Mouse (Mus musculus): ENCODE results near the gene Myh3. TPM values are rescaled to one million over a fixed set of nuclear protein-coding genes. Genes with fewer than 3 reads are reported as not detected.

Myh3 gene
- polyA plus RNA-seq (2017; shearing (Covaris generic)): under 1 TPM; 0.12 to 0.23 TPM

DNA sequence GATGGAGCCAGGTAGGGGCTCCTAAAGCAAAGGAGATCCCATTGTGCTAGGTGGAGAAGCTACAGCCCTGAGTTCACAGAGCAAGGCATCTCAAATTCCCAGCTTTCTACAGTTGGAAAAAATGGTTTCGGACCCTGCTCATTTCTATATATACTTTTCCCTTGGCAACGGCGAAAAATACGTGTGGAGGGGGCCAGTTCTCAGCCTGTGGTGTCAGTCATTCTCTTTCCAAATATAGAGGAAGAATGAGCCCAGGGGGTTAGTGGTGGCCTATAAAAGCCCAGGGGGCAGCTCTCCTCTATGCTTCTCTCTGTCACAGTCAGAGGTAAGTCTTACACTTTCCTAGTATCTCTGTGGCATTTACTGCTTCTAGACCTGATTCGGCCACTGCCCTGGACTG, at the start of gene Myh3:
TSS of gene Myh3 (plus strand) at position 301 of the 400 bp plus-strand sequence.
- ATAC-seq: no peak

DNA sequence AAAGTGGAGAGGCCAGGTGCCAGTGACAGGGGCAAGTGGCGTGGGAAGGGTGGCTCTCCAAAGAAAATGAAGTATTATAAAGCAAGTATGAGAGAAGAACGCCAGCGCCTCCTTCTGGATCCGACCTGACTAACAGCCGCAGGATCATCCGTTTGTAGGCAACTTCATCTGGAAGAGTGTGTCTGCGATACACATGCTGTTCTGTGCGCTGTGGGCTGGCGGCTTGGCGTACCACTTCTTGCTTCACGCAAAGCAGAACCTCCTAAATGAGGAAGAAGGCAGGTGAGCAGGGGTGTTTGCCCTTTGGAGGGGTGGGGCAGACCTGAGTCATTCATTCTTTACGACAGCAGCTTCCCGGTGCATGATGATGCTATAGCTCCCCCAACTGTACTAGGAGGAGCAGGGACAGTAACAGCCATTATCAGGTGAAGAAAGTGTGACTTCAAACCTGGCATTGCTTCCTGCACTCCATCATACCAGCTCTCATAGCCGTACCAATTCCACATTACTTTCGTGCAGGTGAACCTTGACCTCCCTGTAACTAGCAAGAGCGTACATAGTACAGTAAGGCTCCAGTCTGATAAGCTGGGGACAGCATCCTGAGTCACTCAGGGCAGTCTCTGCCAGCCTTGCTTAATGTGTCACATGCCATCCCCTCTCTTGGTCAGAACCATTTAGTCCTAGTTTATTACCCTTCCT, 47.0 kb upstream of the Myh3 start:
- ATAC-seq: no peak

DNA sequence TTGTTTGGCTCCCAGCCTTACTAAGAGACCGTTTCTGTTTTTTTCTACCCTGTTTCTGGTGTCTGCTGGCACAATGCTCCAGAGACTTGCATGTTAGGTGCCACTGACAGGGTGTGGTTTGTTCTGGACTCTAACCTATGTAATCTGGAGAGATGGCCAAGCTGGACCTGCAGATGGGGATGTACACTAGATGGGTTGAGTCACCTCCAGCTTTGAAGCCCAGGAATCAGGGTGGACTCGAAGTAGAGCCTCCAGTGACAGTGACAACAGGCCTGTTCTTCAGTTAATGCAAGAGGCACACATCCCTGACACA, 46.5 kb upstream of the Myh3 start:
- no peak for ATAC-seq

DNA sequence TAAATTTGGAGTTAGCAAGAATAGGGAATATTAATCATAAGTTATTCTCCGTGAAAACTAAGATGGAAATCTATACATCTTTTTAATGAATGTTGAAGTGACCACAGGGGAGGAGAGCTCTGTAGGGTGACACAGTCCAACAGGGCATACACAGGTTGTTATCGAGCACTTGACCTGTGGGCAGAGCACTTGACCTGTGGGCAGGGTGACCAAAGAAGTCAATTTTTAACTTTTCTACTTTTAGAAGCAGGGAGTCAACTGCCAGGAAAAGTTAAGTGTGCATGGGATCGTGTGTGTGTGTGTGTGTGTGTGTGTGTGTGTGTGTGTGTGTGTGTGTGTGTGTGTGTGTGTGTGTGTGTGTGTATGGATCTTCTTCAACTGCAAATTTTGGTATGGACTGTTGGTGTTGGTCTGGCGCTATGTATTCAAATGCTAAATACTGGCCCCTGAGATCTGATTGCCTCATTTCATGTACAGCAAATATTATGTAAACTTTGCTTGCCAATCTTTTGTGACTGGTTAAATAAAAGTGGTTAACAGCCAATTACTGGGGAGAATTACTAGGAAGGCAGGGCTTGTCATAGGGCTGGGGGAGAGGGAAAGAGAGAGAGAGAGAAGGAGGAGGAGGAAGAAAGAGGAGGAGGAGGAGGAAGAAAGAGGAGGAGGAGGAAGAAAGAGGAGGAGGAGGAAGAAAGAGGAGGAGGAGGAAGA, 43.2 kb upstream of the Myh3 start:
- no peak for ATAC-seq

DNA sequence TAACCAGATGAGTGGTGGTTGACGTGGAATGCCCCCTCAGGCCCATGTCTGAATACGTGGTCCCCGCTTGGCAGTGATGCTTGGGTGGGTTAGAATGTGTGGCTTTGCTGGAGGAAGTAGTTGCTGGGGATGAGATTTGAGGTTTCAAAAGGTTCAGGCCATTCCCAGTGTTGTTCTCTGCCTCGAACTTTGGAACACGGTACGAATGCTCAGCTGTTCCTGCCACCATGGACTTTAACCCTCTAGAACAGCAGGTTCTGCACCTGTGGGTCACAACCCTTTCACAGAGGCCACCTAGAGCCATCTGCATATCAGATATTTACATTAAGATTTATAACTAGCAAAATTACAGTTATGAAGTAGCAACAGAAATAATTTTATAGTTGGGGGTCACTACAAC, 41.9 kb upstream of the Myh3 start:
- no peak for ATAC-seq

DNA sequence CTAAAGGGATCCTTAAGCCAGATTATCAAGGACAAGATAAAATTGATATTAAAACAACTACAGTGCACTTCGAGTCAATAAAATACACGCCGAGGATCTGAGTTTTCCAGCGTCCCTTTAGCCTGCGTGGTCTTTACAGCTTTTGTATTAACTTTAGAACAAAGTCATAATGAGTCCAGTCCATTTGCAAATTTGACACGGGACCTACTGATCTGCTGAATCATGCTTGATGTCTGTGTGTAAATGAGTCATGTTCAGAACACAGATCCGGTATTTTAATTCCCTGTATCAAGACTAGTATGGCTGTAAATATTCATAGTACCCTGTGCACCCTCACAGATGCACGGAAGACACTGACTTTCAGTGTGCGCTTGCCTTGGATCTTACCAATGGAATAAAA, 41.2 kb upstream of the Myh3 start:
- no peak for ATAC-seq

DNA sequence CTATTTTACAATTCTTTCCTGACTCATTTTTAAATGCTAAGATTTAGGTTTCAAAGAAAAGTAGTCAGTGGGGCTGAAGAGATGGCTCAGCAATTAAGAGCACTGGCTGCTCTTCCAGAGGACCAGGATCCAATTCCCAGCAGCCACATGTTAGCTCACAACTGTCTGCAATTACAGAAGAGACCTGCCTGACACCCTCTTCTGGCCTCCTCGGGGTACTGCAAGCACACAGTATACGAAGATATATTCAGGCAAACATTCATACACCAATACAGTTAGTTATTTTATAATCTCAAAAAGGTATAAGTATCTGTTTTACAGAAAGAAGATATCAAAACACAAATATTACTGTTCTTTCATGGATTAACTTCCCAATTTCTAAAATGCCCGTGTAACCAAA, 38.3 kb upstream of the Myh3 start:
- no peak for ATAC-seq

DNA sequence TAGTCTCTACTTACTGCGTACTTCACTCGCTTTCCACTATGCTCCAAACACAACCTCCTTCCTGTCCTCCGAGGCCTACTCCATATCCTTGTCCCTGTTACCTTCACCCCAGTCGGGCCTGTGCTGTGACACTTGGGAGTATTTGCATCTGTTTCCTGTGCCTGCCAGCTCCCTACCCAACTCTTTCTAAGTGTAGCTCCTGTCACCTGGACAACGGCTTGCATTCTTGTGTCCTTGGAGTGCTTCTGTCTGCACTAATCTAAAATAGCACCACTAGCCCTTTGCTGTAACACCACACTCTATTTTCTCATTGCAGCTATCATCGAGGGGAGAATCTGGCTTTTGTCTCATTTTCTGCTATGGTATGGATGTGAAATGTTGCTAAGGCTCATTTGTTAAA, 37.6 kb upstream of the Myh3 start:
- no peak for ATAC-seq

DNA sequence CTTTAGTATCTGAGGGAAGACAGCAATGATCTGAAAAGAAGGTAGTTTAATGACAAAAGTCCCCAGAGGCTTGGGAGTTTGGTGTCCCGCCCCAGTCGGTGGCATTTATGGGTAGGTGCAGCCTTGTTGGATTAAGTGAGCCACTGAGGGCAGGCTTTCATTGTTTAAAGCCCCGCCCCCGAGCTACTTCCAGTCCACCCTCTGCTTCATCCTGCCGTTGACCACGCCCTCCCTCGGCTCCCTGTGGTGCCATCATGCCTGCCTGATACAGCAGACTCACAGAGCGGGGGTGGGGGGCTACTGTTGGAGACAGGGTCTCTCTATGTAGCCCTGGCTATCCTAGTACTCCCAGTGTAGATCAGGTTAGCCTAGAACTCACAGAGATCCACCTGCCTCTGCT, 35.1 kb upstream of the Myh3 start:
- ATAC-seq: no peak

DNA sequence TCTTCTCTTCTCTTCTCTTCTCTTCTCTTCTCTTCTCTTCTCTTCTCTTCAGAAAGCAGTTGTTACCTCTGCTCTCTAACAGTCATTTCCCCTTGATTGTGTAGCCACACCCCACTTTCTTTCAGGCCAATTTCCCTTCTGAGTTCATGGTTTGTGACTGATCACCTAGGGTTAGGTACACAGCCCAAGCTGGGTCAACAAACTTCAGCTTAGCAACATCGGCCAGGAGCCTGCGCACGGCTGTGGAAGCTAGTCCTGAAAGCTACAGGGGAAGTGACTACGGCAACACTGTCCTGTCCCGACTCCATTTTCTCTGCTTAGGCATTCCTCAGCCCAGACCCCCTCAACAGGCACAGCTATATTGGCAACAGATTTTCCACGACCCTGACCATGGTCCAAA, 33.1 kb upstream of the Myh3 start:
- no peak for ATAC-seq

DNA sequence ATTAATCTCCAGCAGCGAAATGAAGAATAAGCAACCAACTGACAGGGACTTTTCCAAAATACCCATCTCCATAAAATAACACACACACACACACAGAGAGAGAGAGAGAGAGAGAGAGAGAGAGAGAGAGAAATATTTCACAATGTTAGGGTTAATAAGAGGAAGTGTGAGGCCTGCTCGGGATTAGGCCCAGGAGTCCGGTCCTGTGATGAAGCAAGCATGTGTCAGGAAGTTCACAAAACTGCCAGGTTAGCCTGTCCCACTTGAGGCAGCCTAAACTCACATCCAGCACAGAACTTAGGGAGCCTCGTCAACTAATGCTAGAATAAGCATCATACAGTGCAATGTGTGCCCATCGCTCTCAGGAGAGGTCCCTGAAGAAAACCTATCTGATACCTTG, 30.9 kb upstream of the Myh3 start:
- ATAC-seq: no peak

DNA sequence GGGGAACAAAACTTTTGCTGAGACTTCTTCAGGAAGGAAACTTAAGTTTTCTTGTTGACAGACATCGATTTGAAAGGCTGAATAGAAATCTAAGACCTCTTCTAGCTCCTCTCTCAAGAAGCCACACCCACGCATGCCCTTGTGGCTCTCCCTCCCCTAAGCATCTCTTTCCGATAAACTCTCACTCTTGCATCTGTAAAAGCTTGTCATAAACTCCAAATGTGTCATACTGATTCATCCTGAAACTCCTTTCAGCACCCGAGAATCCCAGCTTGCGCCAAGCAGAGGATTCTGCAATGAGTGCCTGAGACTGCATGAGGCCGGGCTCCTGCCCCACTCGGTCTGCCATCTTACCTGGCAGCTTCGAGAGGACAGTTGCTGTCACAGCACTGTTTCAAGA, 29.6 kb upstream of the Myh3 start:
- peak; percentile 17 for ATAC-seq

DNA sequence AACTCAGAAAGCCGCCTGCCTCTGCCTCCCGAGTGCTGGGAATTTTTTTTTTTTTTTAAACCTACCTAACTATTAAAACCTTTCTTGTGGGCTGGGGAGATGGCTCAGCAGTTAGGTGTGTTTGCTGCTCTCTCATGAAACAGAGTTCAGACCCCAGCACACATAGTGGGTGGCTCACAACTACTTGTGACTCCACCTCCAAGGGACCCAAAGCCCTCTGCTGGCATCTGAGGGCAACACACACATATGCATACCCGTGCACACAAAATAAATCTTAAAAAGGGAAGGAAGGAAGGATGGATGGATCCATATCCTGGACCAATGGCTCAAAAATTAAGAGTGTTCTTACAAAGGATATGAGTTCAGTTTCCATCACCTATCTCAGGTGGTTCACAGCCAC, 28.8 kb upstream of the Myh3 start:
- ATAC-seq: no peak

DNA sequence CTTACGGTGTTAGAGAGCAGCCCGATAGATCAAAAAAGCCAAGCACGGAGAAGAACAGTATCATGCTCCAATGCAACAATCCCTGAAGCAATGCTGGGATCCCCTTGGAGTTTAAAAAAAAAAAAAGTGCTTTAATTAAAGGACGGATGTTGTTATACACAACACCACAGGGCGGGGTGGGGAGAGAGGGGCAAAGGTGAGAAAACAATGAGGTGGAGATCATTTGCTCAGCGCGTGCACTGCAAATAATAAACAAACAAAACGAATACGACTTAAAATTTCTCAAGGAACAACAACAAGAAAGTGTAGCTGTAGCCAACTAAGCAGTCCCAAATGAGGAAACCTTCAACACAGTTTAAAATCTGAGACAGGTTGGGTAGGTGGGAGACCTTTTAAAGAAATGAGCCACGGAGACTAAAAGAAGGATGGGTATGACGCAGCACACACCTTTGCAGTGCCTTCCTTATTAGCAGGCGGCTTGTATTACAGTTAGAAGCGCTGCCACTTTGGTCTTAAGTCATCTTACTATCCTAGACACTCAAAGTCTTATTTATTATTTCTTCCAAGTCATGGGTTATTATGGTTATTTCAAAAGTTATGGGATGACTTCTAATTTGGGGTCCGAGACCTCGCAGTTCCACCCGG, 26.3 kb upstream of the Myh3 start:
- ATAC-seq: peak; percentile 27

DNA sequence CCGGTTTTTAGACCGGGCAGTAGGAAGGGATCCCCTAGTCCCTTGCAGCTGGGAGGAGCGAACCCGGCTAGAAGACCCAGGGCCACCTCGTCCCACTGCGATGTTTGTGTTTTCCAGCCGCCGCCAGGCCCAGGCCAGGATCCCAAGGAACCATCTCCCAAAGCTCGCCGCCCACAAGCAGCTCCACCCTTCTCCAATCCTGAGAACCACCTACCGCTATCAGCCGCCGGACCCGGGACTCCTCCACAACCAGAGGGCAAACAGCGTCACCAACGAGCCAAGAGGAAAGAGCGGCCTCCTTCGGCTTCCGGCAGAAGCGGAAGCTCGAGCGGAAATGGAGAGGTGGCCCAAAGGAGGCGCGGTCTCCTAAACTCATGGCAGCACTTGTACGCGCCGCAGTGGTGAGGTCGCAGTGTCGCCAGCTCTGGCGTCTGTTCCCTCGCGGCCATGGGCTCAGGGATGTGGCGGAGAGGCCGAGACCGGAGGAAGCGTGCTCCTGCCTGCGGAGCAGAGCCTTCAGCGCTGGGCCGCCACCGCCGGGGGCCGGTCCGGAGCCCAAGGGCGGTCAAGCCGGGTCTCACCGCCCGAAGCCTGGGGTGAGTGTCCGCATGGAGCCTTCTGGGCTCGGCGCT, 25.7 kb upstream of the Myh3 start, which contains the start of the genes Adprm and Sco1:
TSS of gene Adprm (minus strand) at position 274 of the 632 bp plus-strand sequence.
TSS of gene Sco1 (plus strand) at position 350 of the 632 bp plus-strand sequence.
- peak; percentile 95 for ATAC-seq

DNA sequence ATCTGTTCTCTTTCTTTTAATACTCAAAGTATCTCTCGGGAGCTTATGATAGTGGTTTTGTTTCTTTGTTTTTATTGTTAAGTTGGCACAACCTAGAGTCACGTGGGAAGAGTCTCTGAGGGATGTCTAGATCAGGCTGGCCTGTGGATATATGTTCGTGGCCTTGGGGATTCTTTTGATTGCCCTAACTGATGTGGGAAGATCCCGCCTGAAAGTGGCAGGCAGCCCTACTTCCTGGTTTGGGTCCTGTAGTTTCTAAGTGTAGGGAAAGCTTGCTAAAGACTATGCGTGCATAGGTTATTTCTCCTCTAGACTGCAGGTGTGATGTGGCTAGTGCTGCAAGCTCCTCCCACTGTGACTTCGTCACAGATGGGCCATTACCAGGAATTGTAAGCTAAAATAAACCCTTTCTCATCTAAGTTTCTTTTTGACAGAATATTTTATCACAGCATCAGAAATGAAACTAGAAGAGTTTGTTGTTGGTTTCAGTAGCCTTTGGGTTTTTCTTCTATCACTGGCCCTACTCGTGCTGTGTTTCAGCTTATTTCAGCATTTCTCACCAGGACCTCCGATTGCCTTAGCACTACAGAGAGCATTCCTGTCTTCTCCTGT, 23.2 kb upstream of the Myh3 start:
- ATAC-seq: no peak

DNA sequence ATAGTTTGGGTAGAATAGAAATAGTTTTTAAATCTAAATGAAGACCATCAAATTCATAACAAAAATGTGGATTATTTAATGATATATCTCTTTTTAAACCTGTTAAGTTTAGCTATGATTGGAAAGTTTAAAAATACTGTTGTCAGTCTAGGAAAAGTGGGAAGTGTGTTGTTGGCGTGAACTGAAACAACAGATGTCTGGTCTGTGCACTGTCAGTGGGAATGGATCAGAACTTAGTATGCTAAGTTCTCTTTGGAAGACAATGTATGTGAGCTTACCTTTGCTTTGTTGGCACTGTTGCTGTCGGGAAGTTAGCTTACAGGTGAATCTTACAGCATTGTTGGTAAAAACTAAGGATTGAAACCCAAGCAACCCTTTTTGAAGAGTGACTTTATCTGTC, 16.8 kb upstream of the Myh3 start:
- no peak for ATAC-seq

DNA sequence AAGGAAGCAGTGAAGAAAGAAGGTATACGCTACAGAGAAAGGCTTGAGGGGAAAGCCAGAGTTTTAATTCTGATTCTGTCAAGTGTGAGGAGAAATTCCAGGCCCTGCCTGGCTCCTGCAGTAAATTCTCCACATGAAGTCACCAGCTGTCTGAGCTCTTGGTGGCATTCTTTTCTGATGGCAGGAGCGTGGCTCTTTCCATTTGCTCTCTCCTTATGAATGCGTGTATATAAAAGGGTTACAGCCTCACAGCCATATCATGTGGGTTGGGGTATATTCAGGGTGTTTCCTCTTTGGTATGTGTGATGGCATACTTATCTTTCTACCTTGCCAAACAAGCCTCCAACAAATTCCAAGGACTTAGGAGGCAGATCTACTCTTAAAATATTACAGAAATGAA, 15.4 kb upstream of the Myh3 start:
- no peak for ATAC-seq

DNA sequence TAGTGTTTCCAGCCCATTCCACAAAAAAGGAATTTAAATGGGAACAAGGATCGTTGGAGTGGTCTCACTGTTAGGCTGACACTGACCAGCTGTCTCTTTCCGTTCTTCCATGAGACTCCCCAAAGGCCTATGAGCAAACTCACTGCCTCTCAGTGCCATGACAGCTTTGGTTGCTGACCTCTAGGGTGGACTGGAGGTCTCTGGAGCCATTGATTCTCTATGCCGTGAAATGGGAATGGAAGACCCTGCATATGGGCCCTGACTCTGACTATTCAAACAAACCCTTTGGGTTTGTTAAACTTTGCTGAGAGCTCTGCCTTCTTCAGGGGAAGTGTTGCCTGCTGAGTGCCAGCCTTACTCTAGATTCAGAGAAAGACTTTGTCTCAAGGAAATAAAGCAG, 10.4 kb upstream of the Myh3 start:
- ATAC-seq: no peak

DNA sequence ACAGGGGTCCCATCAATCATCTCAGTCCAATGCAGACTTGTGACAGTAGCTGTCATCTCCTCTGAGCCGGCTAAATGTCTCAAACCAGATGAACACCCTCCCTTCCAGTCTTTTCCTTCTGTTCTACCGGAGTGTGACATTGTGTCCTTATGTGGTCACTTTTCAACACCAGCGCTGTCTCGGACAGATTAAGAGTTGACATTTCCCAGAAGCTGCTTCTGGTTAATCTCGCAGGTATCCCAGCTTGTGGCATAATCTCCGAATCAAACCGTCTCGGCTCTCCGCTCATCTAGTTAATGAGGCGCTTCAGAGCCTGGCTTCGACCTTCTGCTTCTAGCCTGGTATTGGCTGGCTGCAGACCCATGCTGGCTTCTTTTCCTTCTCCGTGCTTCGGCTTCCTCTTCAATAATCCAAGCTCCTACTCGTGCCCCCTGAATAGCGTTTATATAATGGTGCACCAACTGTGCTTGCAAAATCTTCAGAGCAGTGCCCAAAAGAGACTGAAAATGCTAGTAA, 5.4 kb upstream of the Myh3 start:
- no peak for ATAC-seq

DNA sequence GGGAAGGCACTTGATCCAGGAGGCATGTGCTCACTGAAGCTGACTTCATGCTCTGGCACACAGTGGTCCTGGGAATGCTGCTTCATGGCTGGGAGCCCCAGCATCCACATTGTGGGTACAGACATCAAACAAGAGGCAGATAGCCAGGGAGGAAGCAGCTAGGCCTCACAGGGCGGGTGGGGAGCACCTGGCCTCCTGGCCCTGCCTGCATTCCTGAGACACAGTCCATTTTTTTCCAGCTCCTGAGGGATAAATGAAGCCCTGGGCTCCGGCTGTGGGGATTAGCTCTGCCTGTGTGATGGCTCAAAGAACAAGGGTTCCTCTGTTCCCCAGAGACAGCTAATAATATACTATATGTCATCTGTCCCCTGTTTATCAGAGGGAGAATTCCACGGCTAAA, 3.1 kb upstream of the Myh3 start:
- ATAC-seq: no peak

DNA sequence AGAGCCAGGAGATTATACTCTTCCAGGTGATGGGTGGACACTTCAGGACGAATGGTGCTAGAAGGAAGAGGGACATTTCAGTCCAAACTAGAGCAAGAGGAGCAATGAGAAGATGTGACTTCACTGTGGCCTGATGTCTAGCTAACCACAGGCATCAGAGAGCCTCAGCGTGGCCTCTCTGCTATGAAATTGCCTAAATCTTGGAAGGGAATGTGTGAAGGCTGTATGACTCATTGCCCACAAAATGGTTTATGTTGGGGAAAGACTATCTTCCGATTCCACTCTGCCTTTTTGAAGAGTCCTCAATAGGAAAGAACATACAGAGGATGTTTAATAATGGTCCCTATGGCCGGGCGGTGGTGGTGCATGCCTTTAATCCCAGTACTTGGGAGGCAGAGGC, 1.3 kb upstream of the Myh3 start:
- no peak for ATAC-seq

DNA sequence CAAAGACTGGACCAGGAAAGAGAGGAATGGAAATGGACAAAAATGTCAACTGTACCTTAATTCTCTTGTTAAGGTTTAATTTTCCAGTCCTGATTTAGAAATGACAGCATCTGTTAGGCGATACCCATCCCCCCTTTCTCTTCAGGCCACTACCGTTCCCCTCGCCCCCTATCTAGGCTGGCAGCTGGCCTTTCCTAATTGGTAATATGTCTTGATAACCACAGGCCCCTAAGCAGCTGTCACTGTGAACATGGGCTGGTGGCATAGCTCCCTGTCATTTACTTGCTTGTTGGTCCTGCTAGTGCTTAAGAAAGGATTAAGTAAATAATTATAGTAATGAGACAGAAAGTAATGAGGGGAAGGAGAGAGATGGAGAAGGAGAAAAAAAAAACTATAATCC, 665 bp upstream of the Myh3 start:
- no peak for ATAC-seq
